Mouse (Mus musculus): ENCODE results near the gene Gprc5a. TPM values are rescaled to one million over a fixed set of nuclear protein-coding genes. Genes with fewer than 3 reads are reported as not detected.

Gene Gprc5a
- total RNA-seq, 2 experiments from 2014 or later, result 1.1 TPM; not detected in 1

GRCm38 (mm10) chr6:135069856-135070255, 4.4 kb downstream of the Gprc5a start:
- no peak for ATAC-seq (replicated peaks; ENCODE audit: low FRiP score, low TSS enrichment, poor library complexity, severe bottlenecking)

GRCm38 (mm10) chr6:135070347-135070746, 4.9 kb downstream of the Gprc5a start:
- no peak for ATAC-seq (replicated peaks; ENCODE audit: low FRiP score, low TSS enrichment, poor library complexity, severe bottlenecking)

GRCm38 (mm10) chr6:135074405-135074947, 9.0 kb downstream of the Gprc5a start:
- ATAC-seq (replicated peaks; ENCODE audit: low FRiP score, low TSS enrichment, poor library complexity, severe bottlenecking), result no peak

GRCm38 (mm10) chr6:135076202-135076601, 10.8 kb downstream of the Gprc5a start:
- ATAC-seq (replicated peaks; ENCODE audit: low FRiP score, low TSS enrichment, poor library complexity, severe bottlenecking), result no peak

DNA sequence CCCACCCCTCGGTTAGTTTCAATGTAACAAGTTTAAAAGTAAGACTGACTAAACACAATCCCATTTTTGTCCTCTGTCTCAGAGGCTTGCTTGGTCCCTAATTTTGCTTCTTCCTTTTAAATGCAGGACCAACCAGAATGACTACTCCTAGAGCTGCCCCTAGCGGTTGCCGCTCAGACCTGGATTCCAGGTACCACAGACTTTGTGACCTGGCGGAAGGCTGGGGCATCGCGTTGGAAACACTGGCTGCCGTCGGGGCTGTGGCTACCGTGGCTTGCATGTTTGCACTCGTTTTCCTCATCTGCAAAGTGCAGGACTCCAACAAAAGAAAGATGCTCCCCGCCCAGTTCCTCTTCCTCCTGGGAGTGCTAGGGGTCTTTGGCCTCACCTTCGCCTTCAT, 13.0 kb downstream of the Gprc5a start:
- no peak for ATAC-seq (replicated peaks; ENCODE audit: low FRiP score, low TSS enrichment, poor library complexity, severe bottlenecking)

- no peak for ATAC-seq (replicated peaks; ENCODE audit: low FRiP score, low TSS enrichment, poor library complexity, severe bottlenecking)
These were observed 18.6 kb downstream of the Gprc5a start for GRCm38 (mm10) chr6:135083991-135084502.

DNA sequence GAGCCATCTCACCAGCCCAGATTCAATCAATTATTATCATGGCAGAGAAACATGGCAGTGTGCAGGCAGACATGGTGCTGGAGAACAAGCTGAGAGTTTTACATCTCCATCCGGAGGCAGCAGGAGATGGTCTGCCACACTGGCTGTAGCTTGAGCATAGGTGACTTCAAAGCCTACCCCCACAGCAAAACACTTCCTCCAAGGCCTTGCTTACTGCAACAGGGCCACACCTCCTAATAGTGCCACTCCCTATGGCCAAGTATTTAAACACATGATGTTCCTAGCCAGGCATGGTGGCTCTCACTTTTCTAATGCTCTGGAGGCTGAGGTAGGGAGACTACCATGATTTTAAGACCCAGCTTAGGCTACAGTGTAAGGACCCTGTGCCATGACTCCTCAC, 20.3 kb downstream of the Gprc5a start:
- ATAC-seq (replicated peaks; ENCODE audit: low FRiP score, low TSS enrichment, poor library complexity, severe bottlenecking), result no peak

GRCm38 (mm10) chr6:135087721-135088451, 22.4 kb downstream of the Gprc5a start:
- peak; percentile 91 for ATAC-seq (replicated peaks; ENCODE audit: low FRiP score, low TSS enrichment, poor library complexity, severe bottlenecking)

DNA sequence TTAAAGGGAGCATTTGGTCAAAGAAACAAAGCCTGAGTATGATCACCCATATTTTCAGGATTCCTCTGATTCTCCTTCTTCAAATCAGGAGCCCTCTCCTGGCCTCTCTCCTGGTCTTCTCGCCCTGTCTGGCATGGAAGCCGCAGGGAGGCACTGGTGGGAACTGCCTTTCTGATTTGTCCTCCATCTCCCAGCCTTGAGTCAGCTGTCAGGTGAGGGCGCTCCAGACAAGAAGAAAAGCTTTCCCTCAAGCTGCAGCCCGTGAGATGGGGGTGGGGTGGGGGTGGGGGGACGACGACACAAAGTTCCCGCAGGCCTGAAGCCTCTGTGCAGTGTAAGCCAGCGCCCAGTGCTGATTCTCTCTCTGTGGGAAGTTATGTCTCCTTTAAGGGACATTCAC, 24.3 kb downstream of the Gprc5a start:
- no peak for ATAC-seq (replicated peaks; ENCODE audit: low FRiP score, low TSS enrichment, poor library complexity, severe bottlenecking)

DNA sequence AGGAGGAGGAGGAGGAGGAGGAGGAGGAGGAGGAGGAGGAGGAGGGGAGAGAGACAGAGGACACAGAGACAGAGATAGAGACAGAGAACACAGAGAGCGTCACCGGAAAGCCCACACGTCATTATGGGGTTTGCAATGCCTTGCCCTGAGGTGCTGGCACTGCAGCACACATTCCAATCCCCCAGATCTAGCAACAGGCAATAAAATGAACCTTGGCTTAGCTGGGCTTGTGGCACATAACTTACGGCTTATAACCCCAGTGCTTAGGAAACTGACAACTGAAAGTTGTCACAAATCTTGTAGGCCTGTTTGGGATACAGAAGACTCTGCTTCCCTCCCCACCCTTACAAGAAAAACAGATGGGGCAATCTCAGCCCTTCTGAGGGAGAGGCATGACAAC, 25.2 kb downstream of the Gprc5a start:
- ATAC-seq (replicated peaks; ENCODE audit: low FRiP score, low TSS enrichment, poor library complexity, severe bottlenecking), result no peak

GRCm38 (mm10) chr6:135092798-135093470, 27.5 kb downstream of the Gprc5a start:
- ATAC-seq (replicated peaks; ENCODE audit: low FRiP score, low TSS enrichment, poor library complexity, severe bottlenecking), result no peak

- ATAC-seq (replicated peaks; ENCODE audit: low FRiP score, low TSS enrichment, poor library complexity, severe bottlenecking), result no peak
These were observed 35.5 kb downstream of the Gprc5a start for GRCm38 (mm10) chr6:135100787-135101472.

GRCm38 (mm10) chr6:135102736-135103303, 37.4 kb downstream of the Gprc5a start:
- ATAC-seq (replicated peaks; ENCODE audit: low FRiP score, low TSS enrichment, poor library complexity, severe bottlenecking), result no peak

DNA sequence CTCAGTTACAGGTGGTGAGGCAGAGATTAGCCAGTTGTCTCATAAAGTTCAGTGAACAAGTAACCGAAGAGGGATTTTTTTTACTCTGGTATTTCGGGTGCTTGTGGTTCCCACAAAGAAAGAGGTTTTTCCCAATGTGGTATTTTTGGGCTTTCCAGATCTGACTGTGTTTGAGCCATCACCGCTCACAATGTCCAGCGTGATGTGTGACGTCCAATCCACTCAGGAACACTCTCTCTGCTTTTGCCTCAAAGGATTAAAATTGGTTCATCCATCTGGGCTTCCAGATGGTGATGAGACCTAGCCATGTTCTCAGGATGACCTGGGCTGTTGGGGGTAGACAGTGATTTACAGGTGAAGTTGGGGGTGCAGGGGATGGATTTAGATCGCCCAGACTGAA, 41.6 kb downstream of the Gprc5a start:
- no peak for ATAC-seq (replicated peaks; ENCODE audit: low FRiP score, low TSS enrichment, poor library complexity, severe bottlenecking)

DNA sequence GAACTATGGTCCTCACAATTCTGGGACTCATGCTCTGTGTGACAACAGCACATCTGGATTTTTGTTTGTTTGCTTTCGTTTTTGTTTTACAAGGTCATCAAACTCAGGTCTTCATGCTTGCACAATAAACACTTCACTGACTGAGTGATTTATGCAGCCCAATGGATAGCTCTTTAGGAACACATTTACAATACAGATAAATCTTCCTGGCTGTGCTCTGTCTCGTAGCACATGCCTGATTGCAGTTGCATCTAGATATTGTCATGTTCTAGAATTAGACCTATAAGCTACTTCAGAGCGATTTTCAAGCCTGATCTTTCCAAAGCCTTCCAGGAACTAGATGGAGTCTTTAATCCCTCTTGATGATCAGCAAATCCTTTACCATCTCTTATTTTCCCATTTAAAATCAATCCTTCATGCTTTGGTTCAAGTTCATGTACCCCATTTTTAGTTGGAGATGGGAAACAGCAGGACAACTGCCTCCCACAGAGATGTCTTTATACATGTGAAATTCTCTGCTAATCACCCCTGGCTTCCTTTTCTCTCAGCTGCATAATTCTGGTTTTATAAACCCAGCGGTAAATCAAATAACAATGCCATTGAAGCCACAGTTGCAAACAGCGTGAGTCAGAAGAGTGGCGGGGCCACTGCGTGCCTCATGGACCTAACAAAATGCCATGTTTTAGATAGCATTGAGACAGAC, 47.1 kb downstream of the Gprc5a start:
- no peak for ATAC-seq (replicated peaks; ENCODE audit: low FRiP score, low TSS enrichment, poor library complexity, severe bottlenecking)

GRCm38 (mm10) chr6:135113114-135113436, 47.6 kb downstream of the Gprc5a start:
- no peak for ATAC-seq (replicated peaks; ENCODE audit: low FRiP score, low TSS enrichment, poor library complexity, severe bottlenecking)

- ATAC-seq (replicated peaks; ENCODE audit: low FRiP score, low TSS enrichment, poor library complexity, severe bottlenecking), result no peak
These were observed 51.0 kb downstream of the Gprc5a start for GRCm38 (mm10) chr6:135116479-135116878.

DNA sequence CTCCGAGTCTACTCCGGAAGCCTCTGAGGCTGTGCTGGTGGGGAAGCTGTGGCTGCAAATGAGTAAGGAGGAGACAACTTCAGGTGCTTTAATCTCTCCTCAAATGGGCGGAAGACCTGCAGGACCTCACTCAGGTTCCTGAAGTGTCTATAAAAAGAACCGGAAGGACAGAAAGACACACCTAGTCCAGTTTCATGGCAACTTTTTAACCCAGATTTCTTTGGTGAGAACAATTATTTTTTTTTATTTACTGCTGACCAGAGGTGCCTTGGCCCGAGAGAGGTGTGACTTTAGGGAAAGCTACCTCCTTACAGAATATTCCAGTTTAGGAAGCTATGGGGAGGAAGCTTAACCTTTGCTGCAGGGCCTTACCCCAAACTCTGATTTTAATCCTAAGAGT, 52.7 kb downstream of the Gprc5a start, which contains the start of gene Gprc5d:
Gene Gprc5d (minus strand): TSS at position 101 of the 400 bp plus-strand sequence.
- no peak for ATAC-seq (replicated peaks; ENCODE audit: low FRiP score, low TSS enrichment, poor library complexity, severe bottlenecking)

- ATAC-seq (replicated peaks; ENCODE audit: low FRiP score, low TSS enrichment, poor library complexity, severe bottlenecking), result no peak
These were observed 59.4 kb downstream of the Gprc5a start for GRCm38 (mm10) chr6:135124755-135125380.
